Mouse (Mus musculus) MEL (cell line): ENCODE measurements at regions not wholly inside any gene's neighbourhood (a gene's known extent, or its start where the extent isn't known, plus 50 kb on each side); places are given as distances from the start of the nearest gene placed in this dataset.

Source experiments
- DNase-seq: peaks from one replicate; pipeline ENCODE4 v3.0.0; 2011; ENCODE audit warnings: low read depth, low spot score
- H3K27ac ChIP-seq: 2 replicates; pipeline ENCODE4 v1.5.1; 2012; ENCODE audit warnings: low read depth, mild to moderate bottlenecking, control low read depth, low read length, moderate library complexity; ENCODE audit not compliant: control insufficient read depth
- H3K27me3 ChIP-seq, 2 experiments: fragments of 150-350 bp in 1 of 2; sonication (generic) in 1 of 2; 2 replicates each; pipeline ENCODE4 v1.6.1; 2012; ENCODE audit warnings: low read length in 2 of 2, mild to moderate bottlenecking in 2 of 2, improper control_type of control experiment in 1 of 2, moderate library complexity in 1 of 2; ENCODE audit not compliant: insufficient read depth in 2 of 2, control insufficient read depth in 1 of 2
- H3K36me3 ChIP-seq, 2 experiments: 2 replicates each; pipeline ENCODE4 v1.6.1; 2012 to 2014; ENCODE audit warnings: low read length in 2 of 2, improper control_type of control experiment in 1 of 2, inconsistent platforms in 1 of 2, mild to moderate bottlenecking in 1 of 2; ENCODE audit not compliant: insufficient read depth in 2 of 2, control insufficient read depth in 1 of 2
- H3K4me1 ChIP-seq, 2 experiments: fragments of 150-350 bp in 1 of 2; sonication (generic) in 1 of 2; 2 replicates each; pipeline ENCODE4 v1.6.1; 2012; ENCODE audit warnings: low read length in 2 of 2, improper control_type of control experiment in 1 of 2, mild to moderate bottlenecking in 1 of 2; ENCODE audit not compliant: insufficient read depth in 2 of 2, control insufficient read depth in 1 of 2
- H3K4me3 ChIP-seq, 2 experiments: fragments of 150-350 bp in 1 of 2; sonication (generic) in 1 of 2; 2 replicates each; pipeline ENCODE4 v1.5.1; 2012; ENCODE audit warnings: low read depth in 2 of 2, low read length in 2 of 2, mild to moderate bottlenecking in 2 of 2, moderate library complexity in 2 of 2, control low read depth in 1 of 2, improper control_type of control experiment in 1 of 2; ENCODE audit not compliant: control insufficient read depth in 1 of 2, insufficient read depth in 1 of 2
- H3K79me2 ChIP-seq: 2 replicates; pipeline ENCODE4 v1.6.1; 2012; ENCODE audit warnings: mild to moderate bottlenecking, low read length, moderate library complexity; ENCODE audit not compliant: control insufficient read depth, poor library complexity, insufficient read depth
- H3K9ac ChIP-seq: 2 replicates; pipeline ENCODE4 v1.6.1; 2012; ENCODE audit warnings: low read depth, mild to moderate bottlenecking, control low read depth, low read length, moderate library complexity; ENCODE audit not compliant: control insufficient read depth, poor library complexity, severe bottlenecking
- H3K9me3 ChIP-seq: fragments of 150-350 bp; sonication (generic); replicated peaks from 2 replicates; pipeline ENCODE4 v1.6.1; 2012; ENCODE audit warnings: mild to moderate bottlenecking, low read length, improper control_type of control experiment, moderate library complexity; ENCODE audit not compliant: insufficient read depth
- BHLHE40 ChIP-seq: IDR thresholded peaks from 2 replicates; pipeline ENCODE4 v1.6.1; 2012; ENCODE audit warnings: low read depth, mild to moderate bottlenecking, inconsistent platforms, low read length, improper control_type of control experiment, borderline replicate concordance
- CHD1 ChIP-seq: IDR thresholded peaks from 2 replicates; pipeline ENCODE4 v1.6.1; 2012; ENCODE audit warnings: low read depth, mild to moderate bottlenecking, inconsistent platforms, low read length, improper control_type of control experiment
- CTCF ChIP-seq, 3 experiments: IDR thresholded peaks in 2 of 3; conservative IDR thresholded peaks in 1 of 3; 2 replicates each; pipeline ENCODE4 v1.5.1; 2011 to 2012; ENCODE audit warnings: low read length in 3 of 3, low read depth in 2 of 3, mild to moderate bottlenecking in 2 of 3, improper control_type of control experiment in 1 of 3, inconsistent platforms in 1 of 3, mixed read lengths in 1 of 3, moderate library complexity in 1 of 3; ENCODE audit not compliant: control insufficient read depth in 1 of 3, insufficient read depth in 1 of 3, poor library complexity in 1 of 3, severe bottlenecking in 1 of 3
- GABPA ChIP-seq: IDR thresholded peaks from 2 replicates; pipeline ENCODE4 v1.6.1; 2012; ENCODE audit warnings: low read depth, mild to moderate bottlenecking, inconsistent platforms, low read length, improper control_type of control experiment, moderate library complexity
- MAX ChIP-seq: IDR thresholded peaks from 2 replicates; pipeline ENCODE4 v1.6.1; 2011; ENCODE audit warnings: low read length, improper control_type of control experiment
- MEF2A ChIP-seq: IDR thresholded peaks from 2 replicates; pipeline ENCODE4 v1.6.1; 2014; ENCODE audit warnings: low read depth, mild to moderate bottlenecking, inconsistent platforms, low read length, improper control_type of control experiment; ENCODE audit not compliant: poor library complexity, insufficient replicate concordance, severe bottlenecking; ENCODE audit errors: extremely low read depth
- NRF1 ChIP-seq: IDR thresholded peaks from 2 replicates; pipeline ENCODE4 v1.6.1; 2014; ENCODE audit warnings: low read depth, mild to moderate bottlenecking, inconsistent platforms, low read length, improper control_type of control experiment, moderate library complexity; ENCODE audit not compliant: poor library complexity, insufficient read depth, severe bottlenecking
- RCOR1 ChIP-seq: IDR thresholded peaks from 2 replicates; pipeline ENCODE4 v1.6.1; 2012; ENCODE audit warnings: low read depth, mild to moderate bottlenecking, inconsistent platforms, low read length, improper control_type of control experiment
- SMC3 ChIP-seq: IDR thresholded peaks from 2 replicates; pipeline ENCODE4 v1.6.1; 2011; ENCODE audit warnings: low read depth, low read length, improper control_type of control experiment
- TCF12 ChIP-seq: IDR thresholded peaks from 2 replicates; pipeline ENCODE4 v1.6.1; 2014; ENCODE audit warnings: low read depth, mild to moderate bottlenecking, inconsistent platforms, low read length, improper control_type of control experiment, moderate library complexity
- USF1 ChIP-seq: IDR thresholded peaks from 2 replicates; pipeline ENCODE4 v1.6.1; 2014; ENCODE audit warnings: low read depth, mild to moderate bottlenecking, inconsistent platforms, low read length, improper control_type of control experiment, moderate library complexity
- ZC3H11A ChIP-seq: IDR thresholded peaks from 2 replicates; pipeline ENCODE4 v1.6.1; 2012; ENCODE audit warnings: low read depth, mild to moderate bottlenecking, inconsistent platforms, low read length, improper control_type of control experiment
- ZKSCAN1 ChIP-seq: IDR thresholded peaks from 2 replicates; pipeline ENCODE4 v1.6.1; 2012; ENCODE audit warnings: low read depth, mild to moderate bottlenecking, inconsistent platforms, low read length, improper control_type of control experiment, moderate library complexity

GRCm38 (mm10) chr8:26864971-26865370, 112.2 kb upstream of the Zfp703 start:
- Histone ChIP-seq H3K36me3 (no peaks in the 10 kb centered on the region), H3K27me3 (no peaks in the 10 kb centered on the region), H3K9ac (no peak overlapping the region), H3K9me3 (no peaks in the 10 kb centered on the region), H3K4me1 (no peaks in the 10 kb centered on the region), H3K79me2 (no peaks in the 10 kb centered on the region), H3K4me3 (no peak overlapping the region), H3K27ac (no peak overlapping the region)
- no peak for TF ChIP-seq NRF1
- TF ChIP-seq RCOR1 = no peak
- DNase-seq = no peak

- TF ChIP-seq ZC3H11A = no peak
- TF ChIP-seq CTCF (IDR thresholded peaks at IDR 0.05 in 2 of 3, conservative IDR thresholded peaks at IDR 0.05 in 1 of 3; ENCODE audit: control insufficient read depth in 1 of 3, insufficient read depth in 1 of 3, low read depth in 2 of 3, low read length in 3 of 3, poor library complexity in 1 of 3, severe bottlenecking in 1 of 3) = no peak
- no peak for TF ChIP-seq BHLHE40
- TF ChIP-seq ZKSCAN1 = no peak
- no peak for TF ChIP-seq MAX
- TF ChIP-seq CHD1 = no peak
- TF ChIP-seq GABPA = no peak
- no peak for TF ChIP-seq USF1
- no peak for TF ChIP-seq SMC3
- Histone ChIP-seq H3K79me2 (no peaks in the 10 kb centered on the region), H3K36me3 (no peaks in the 10 kb centered on the region), H3K27me3 (no peaks in the 10 kb centered on the region), H3K27ac (no peak overlapping the region), H3K9ac (no peak overlapping the region), H3K4me1 (no peaks in the 10 kb centered on the region), H3K4me3 (no peak overlapping the region), H3K9me3 (no peaks in the 10 kb centered on the region)
- DNase-seq = no peak
Measured at GRCm38 (mm10) chr8:26868101-26868848, 108.8 kb upstream of the Zfp703 start.

- no peak for DNase-seq
- H3K4me3 ChIP-seq = no peak overlapping the region
- no peaks in the 10 kb centered on the region for H3K27me3 ChIP-seq
- no peak overlapping the region for H3K9ac ChIP-seq
- no peaks in the 10 kb centered on the region for H3K36me3 ChIP-seq
- no peaks in the 10 kb centered on the region for H3K79me2 ChIP-seq
- no peaks in the 10 kb centered on the region for H3K4me1 ChIP-seq
- H3K27ac ChIP-seq = no peak overlapping the region
- H3K9me3 ChIP-seq = no peaks in the 10 kb centered on the region
- no peak for TF ChIP-seq MEF2A
- TF ChIP-seq TCF12 = no peak
- TF ChIP-seq, all 39 proteins: peak for 0
Measured at GRCm38 (mm10) chr8:26868849-26869110, 108.3 kb upstream of the Zfp703 start.
